Mouse (Mus musculus): ENCODE measurements around the gene Ticam1. TPM values are rescaled to one million over a fixed set of nuclear protein-coding genes. Genes with fewer than 3 reads are reported as not detected.

The Ticam1 gene
- polyA plus RNA-seq, 1 experiment = 4.0 TPM

DNA sequence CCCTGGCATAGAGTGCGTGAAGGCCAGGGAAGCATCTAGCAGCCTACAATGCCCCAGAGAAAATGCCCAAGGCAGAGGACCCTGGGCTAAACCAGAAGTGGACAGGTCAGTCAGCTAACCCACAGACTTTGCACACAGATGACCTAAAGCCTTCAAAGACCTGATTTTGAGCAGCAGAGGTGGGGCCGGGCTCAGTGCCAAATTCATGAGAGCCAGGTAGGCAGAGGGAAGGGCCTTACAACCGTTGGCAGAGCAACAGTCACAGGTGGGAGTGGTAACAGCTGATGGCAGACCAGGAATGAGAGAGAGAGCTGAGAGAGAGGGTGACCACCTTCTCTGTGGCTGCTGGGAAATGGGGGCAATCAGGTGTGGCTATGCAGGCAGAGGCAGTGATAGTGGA is 3.9 kb downstream of the Ticam1 start:
- TF ChIP-seq CTCF (IDR thresholded peaks at IDR 0.05; ENCODE audit: low read depth, low read length) = no peak
- no peak for TF ChIP-seq POLR2A (IDR thresholded peaks at IDR 0.05; ENCODE audit: insufficient read depth, low read length)
- TF ChIP-seq EP300 (IDR thresholded peaks at IDR 0.05; ENCODE audit: insufficient read depth, low read depth, low read length) = no peak
- Histone ChIP-seq H3K9ac (ENCODE audit: low read depth, poor library complexity, severe bottlenecking) (no peak overlapping the region), H3K4me1 (ENCODE audit: control insufficient read depth, insufficient read depth, low read length) (no peaks in the 10 kb centered on the region), H3K9me3 (replicated peaks; ENCODE audit: control insufficient read depth, insufficient read depth, low read length, poor library complexity, severe bottlenecking) (no peaks in the 10 kb centered on the region), H3K27ac (ENCODE audit: insufficient read depth, low read length) (no peak overlapping the region), H3K27me3 (ENCODE audit: control insufficient read depth, insufficient read depth, low read length, poor library complexity, severe bottlenecking) (no peaks in the 10 kb centered on the region), H3K36me3 (ENCODE audit: control insufficient read depth, insufficient read depth, low read length, poor library complexity, severe bottlenecking) (no peaks in the 10 kb centered on the region; the same call in 1 of the 2 replicates), H3K4me3 (ENCODE audit: low read depth, low read length) (no peak overlapping the region)

DNA sequence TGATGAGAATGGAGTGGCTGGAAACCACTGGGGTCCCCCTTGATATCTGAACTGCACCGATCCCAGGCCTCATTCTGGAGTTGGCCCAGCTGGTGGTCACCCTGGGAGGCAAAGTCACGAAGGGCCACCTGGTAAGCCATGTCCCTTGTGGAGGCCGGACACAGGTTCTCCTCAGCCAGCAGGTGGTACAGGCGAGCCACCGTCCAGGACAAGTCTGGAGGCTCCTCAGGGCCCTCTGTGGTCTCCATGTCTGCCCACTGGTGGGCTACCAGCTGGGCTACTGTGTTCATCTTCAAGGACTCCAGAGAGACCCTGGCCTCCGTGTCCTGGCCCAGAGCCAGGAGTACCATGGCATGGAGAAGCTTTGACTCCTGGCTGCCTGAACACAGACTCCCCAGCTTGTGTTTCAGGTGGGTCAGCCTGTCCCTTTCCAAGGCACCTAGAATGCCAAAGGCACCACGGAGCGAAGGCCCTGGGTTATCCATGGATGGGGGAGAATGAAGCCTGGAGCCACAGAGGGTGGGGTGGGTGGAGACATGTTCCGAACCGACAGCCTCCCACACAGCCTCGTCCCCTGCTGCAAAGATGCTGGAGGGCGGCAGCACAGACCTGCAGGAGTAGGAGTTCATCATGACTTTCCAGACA is 4.9 kb downstream of the Ticam1 start:
- Histone ChIP-seq H3K27me3 (ENCODE audit: control insufficient read depth, insufficient read depth, low read length, poor library complexity, severe bottlenecking) (no peaks in the 10 kb centered on the region), H3K27ac (ENCODE audit: insufficient read depth, low read length) (no peak overlapping the region), H3K4me1 (ENCODE audit: control insufficient read depth, insufficient read depth, low read length) (no peaks in the 10 kb centered on the region), H3K36me3 (ENCODE audit: control insufficient read depth, insufficient read depth, low read length, poor library complexity, severe bottlenecking) (no peaks in the 10 kb centered on the region; the same call in 1 of the 2 replicates), H3K9me3 (replicated peaks; ENCODE audit: control insufficient read depth, insufficient read depth, low read length, poor library complexity, severe bottlenecking) (no peaks in the 10 kb centered on the region), H3K4me3 (ENCODE audit: low read depth, low read length) (no peak overlapping the region), H3K9ac (ENCODE audit: low read depth, poor library complexity, severe bottlenecking) (no peak overlapping the region)
- TF ChIP-seq CTCF (IDR thresholded peaks at IDR 0.05; ENCODE audit: low read depth, low read length) (no peak), EP300 (IDR thresholded peaks at IDR 0.05; ENCODE audit: insufficient read depth, low read depth, low read length) (no peak)

DNA sequence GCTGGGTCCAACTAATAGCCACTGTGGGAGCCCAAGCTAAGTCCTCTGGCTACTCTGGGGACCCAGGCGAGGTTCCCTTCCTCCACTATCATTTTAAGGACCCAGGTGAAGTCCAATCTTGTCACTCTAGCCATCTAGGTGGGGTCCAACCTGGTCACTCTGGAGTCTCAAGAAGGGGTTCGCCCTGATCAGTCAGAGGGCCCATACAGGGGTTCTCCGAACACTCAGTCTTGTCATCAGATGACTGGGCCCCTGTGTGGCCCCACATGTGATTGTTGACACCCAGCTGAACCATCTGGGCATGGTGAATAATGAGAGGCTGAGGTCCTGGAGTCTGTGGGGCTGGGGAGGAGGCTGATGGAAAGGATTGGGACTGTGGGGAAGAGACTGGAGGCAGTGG is 6.8 kb downstream of the Ticam1 start:
- H3K9me3 ChIP-seq (replicated peaks; ENCODE audit: control insufficient read depth, insufficient read depth, low read length, poor library complexity, severe bottlenecking) = no peaks in the 10 kb centered on the region
- H3K36me3 ChIP-seq (ENCODE audit: control insufficient read depth, insufficient read depth, low read length, poor library complexity, severe bottlenecking) = no peaks in the 10 kb centered on the region; the same call in 1 of the 2 replicates
- H3K27ac ChIP-seq (ENCODE audit: insufficient read depth, low read length) = no peak overlapping the region
- TF ChIP-seq POLR2A (IDR thresholded peaks at IDR 0.05; ENCODE audit: insufficient read depth, low read length) = no peak
- no peak for TF ChIP-seq EP300 (IDR thresholded peaks at IDR 0.05; ENCODE audit: insufficient read depth, low read depth, low read length)
- TF ChIP-seq CTCF (IDR thresholded peaks at IDR 0.05; ENCODE audit: low read depth, low read length) = no peak
- H3K4me1 ChIP-seq (ENCODE audit: control insufficient read depth, insufficient read depth, low read length) = peaks cover 3% of the 10 kb centered on the region
- H3K27me3 ChIP-seq (ENCODE audit: control insufficient read depth, insufficient read depth, low read length, poor library complexity, severe bottlenecking) = no peaks in the 10 kb centered on the region
- peak overlapping the region; percentile 57 for H3K9ac ChIP-seq (ENCODE audit: low read depth, poor library complexity, severe bottlenecking)
- peak overlapping the region; percentile 77 for H3K4me3 ChIP-seq (ENCODE audit: low read depth, low read length)

DNA sequence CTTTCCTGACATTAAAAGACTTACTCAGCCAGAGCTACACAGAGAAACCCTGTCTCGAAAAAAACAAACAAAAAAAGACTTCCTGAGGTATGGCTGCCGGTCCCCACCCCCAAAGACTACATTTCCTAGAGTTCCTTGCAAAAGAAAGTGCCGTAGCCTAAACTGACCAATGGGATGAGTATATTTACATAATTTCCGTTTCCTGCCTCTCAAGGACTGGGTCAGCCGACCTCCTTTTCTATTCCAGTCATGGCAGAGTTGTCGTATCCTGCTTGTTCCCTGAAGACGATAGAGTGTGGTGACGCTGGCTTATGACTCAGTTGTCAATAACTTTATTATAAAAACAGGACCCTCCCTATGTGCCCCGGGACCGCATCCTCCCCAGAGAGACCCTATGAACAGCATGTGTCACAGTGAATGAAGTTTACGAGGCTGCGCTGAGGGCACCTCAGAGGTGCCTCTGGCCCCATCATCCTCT is 7.4 kb downstream of the Ticam1 start:
- Histone ChIP-seq H3K4me3 (ENCODE audit: low read depth, low read length) (peak overlapping the region; percentile 77), H3K27ac (ENCODE audit: insufficient read depth, low read length) (0 out of 2 replicates have a peak overlapping the region, but pooled peaks have one; percentile 17), H3K27me3 (ENCODE audit: control insufficient read depth, insufficient read depth, low read length, poor library complexity, severe bottlenecking) (no peaks in the 10 kb centered on the region), H3K4me1 (ENCODE audit: control insufficient read depth, insufficient read depth, low read length) (peaks cover 3% of the 10 kb centered on the region), H3K9ac (ENCODE audit: low read depth, poor library complexity, severe bottlenecking) (peak overlapping the region; percentile 57), H3K36me3 (ENCODE audit: control insufficient read depth, insufficient read depth, low read length, poor library complexity, severe bottlenecking) (no peaks in the 10 kb centered on the region; the same call in 1 of the 2 replicates), H3K9me3 (replicated peaks; ENCODE audit: control insufficient read depth, insufficient read depth, low read length, poor library complexity, severe bottlenecking) (no peaks in the 10 kb centered on the region)
- TF ChIP-seq POLR2A (IDR thresholded peaks at IDR 0.05; ENCODE audit: insufficient read depth, low read length) (no peak), CTCF (IDR thresholded peaks at IDR 0.05; ENCODE audit: low read depth, low read length) (no peak), EP300 (IDR thresholded peaks at IDR 0.05; ENCODE audit: insufficient read depth, low read depth, low read length) (no peak)

DNA sequence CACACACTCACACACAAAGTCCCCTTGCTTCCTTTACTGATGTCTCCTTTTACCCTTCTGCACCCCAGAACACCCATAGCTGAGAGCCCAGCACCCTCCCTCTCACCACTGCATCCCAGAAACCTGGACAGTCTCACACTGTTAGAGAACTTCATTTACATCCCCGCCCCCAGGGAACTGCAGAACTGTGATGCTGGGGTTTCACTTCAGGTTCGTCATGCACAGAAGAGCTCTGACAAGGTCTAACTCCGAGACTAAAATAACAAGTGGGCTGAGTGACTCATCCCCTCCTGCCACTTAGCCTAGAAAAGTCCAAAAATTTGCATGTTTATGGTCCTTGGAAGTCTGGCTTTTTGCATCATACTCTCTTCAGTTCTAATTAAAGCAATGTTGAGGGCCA is 10.3 kb downstream of the Ticam1 start:
- Histone ChIP-seq H3K9me3 (replicated peaks; ENCODE audit: control insufficient read depth, insufficient read depth, low read length, poor library complexity, severe bottlenecking) (no peaks in the 10 kb centered on the region), H3K27ac (ENCODE audit: insufficient read depth, low read length) (peak overlapping the region; percentile 57), H3K4me3 (ENCODE audit: low read depth, low read length) (no peak overlapping the region), H3K36me3 (ENCODE audit: control insufficient read depth, insufficient read depth, low read length, poor library complexity, severe bottlenecking) (no peaks in the 10 kb centered on the region), H3K27me3 (ENCODE audit: control insufficient read depth, insufficient read depth, low read length, poor library complexity, severe bottlenecking) (no peaks in the 10 kb centered on the region), H3K4me1 (ENCODE audit: control insufficient read depth, insufficient read depth, low read length) (peaks cover 3% of the 10 kb centered on the region), H3K9ac (ENCODE audit: low read depth, poor library complexity, severe bottlenecking) (no peak overlapping the region)
- no peak for TF ChIP-seq CTCF (IDR thresholded peaks at IDR 0.05; ENCODE audit: low read depth, low read length)
- no peak for TF ChIP-seq POLR2A (IDR thresholded peaks at IDR 0.05; ENCODE audit: insufficient read depth, low read length)
- TF ChIP-seq EP300 (IDR thresholded peaks at IDR 0.05; ENCODE audit: insufficient read depth, low read depth, low read length) = no peak

DNA sequence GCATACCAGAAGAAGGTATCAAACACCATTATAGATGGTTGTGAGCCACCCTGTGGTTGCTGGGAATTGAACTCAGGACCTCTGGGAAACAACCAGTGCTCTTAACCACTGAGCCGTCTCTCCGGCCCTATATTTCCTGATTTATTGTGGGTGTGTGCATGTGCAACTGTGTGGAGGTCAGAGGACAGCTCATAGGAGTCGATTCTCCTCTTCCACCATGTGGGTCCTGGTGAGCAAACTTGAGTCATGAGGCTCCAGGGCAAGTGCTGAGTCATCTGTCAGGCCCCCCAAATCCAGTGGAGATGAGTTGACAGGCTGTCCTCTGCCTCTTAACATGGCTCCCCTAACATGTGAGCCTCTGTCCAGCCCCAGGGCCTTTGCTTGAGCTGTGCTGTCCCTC is 10.7 kb downstream of the Ticam1 start:
- Histone ChIP-seq H3K4me1 (ENCODE audit: control insufficient read depth, insufficient read depth, low read length) (peaks cover 4% of the 10 kb centered on the region), H3K9me3 (replicated peaks; ENCODE audit: control insufficient read depth, insufficient read depth, low read length, poor library complexity, severe bottlenecking) (no peaks in the 10 kb centered on the region), H3K27me3 (ENCODE audit: control insufficient read depth, insufficient read depth, low read length, poor library complexity, severe bottlenecking) (no peaks in the 10 kb centered on the region), H3K9ac (ENCODE audit: low read depth, poor library complexity, severe bottlenecking) (no peak overlapping the region), H3K36me3 (ENCODE audit: control insufficient read depth, insufficient read depth, low read length, poor library complexity, severe bottlenecking) (no peaks in the 10 kb centered on the region), H3K4me3 (ENCODE audit: low read depth, low read length) (no peak overlapping the region), H3K27ac (ENCODE audit: insufficient read depth, low read length) (peak overlapping the region; percentile 57)
- TF ChIP-seq EP300 (IDR thresholded peaks at IDR 0.05; ENCODE audit: insufficient read depth, low read depth, low read length) (no peak), POLR2A (IDR thresholded peaks at IDR 0.05; ENCODE audit: insufficient read depth, low read length) (no peak), CTCF (IDR thresholded peaks at IDR 0.05; ENCODE audit: low read depth, low read length) (no peak)

All from ES-Bruce4 (cell line).